Mouse (Mus musculus): ENCODE measurements around the gene Slc16a3. TPM values are rescaled to one million over a fixed set of nuclear protein-coding genes. Genes with fewer than 3 reads are reported as not detected.

Gene Slc16a3
- polyA plus RNA-seq, 1 experiment from 2014 or later: 58.1 TPM

GRCm38 (mm10) chr11:120969742-120970141 lies 21.5 kb downstream of the Slc16a3 start:
- peaks cover 67% of the 10 kb centered on the region for H3K36me3 ChIP-seq (ENCODE audit: control insufficient read depth, insufficient read depth, low read length)
- 92% methylated on average over 5 of the region's 5 CpGs for WGBS
- no peaks in the 10 kb centered on the region for H3K4me1 ChIP-seq (ENCODE audit: control insufficient read depth, insufficient read depth, low read length)
- H3K27ac ChIP-seq (replicated peaks; ENCODE audit: low read depth, low read length): no peak overlapping the region
- DNase-seq (ENCODE audit: low spot score): no peak
- no peaks in the 10 kb centered on the region for H3K9me3 ChIP-seq (ENCODE audit: control insufficient read depth, low read length)
- no peak for ATAC-seq (ENCODE audit: insufficient number of reproducible peaks, low FRiP score, low TSS enrichment, low read depth)
- H3K9ac ChIP-seq (ENCODE audit: low read length): no peak overlapping the region
- H3K27me3 ChIP-seq (ENCODE audit: control insufficient read depth, insufficient read depth, low read length): no peaks in the 10 kb centered on the region
- H3K4me2 ChIP-seq (ENCODE audit: low read depth, severe bottlenecking): no peak overlapping the region
- no peak overlapping the region for H3K4me3 ChIP-seq (ENCODE audit: low read depth, low read length)

- Histone ChIP-seq H3K27ac (replicated peaks; ENCODE audit: low read depth, low read length) (no peak overlapping the region), H3K4me1 (ENCODE audit: control insufficient read depth, insufficient read depth, low read length) (no peaks in the 10 kb centered on the region), H3K4me3 (ENCODE audit: low read depth, low read length) (no peak overlapping the region), H3K4me2 (ENCODE audit: low read depth, severe bottlenecking) (no peak overlapping the region), H3K27me3 (ENCODE audit: control insufficient read depth, insufficient read depth, low read length) (no peaks in the 10 kb centered on the region), H3K9me3 (ENCODE audit: control insufficient read depth, low read length) (no peaks in the 10 kb centered on the region), H3K9ac (ENCODE audit: low read length) (no peak overlapping the region), H3K36me3 (ENCODE audit: control insufficient read depth, insufficient read depth, low read length) (peaks cover 59% of the 10 kb centered on the region)
- 94% methylated on average over 5 of the region's 5 CpGs for WGBS
- DNase-seq (ENCODE audit: low spot score): no peak
- no peak for ATAC-seq (ENCODE audit: insufficient number of reproducible peaks, low FRiP score, low TSS enrichment, low read depth)
These were observed 23.0 kb downstream of the Slc16a3 start for GRCm38 (mm10) chr11:120971237-120971636.

GRCm38 (mm10) chr11:120973318-120973717 lies 25.0 kb downstream of the Slc16a3 start:
- Histone ChIP-seq H3K27ac (replicated peaks; ENCODE audit: low read depth, low read length) (no peak overlapping the region), H3K4me2 (ENCODE audit: low read depth, severe bottlenecking) (no peak overlapping the region), H3K9ac (ENCODE audit: low read length) (no peak overlapping the region), H3K4me1 (ENCODE audit: control insufficient read depth, insufficient read depth, low read length) (no peaks in the 10 kb centered on the region), H3K4me3 (ENCODE audit: low read depth, low read length) (no peak overlapping the region), H3K9me3 (ENCODE audit: control insufficient read depth, low read length) (no peaks in the 10 kb centered on the region), H3K36me3 (ENCODE audit: control insufficient read depth, insufficient read depth, low read length) (peaks cover 45% of the 10 kb centered on the region), H3K27me3 (ENCODE audit: control insufficient read depth, insufficient read depth, low read length) (no peaks in the 10 kb centered on the region)
- WGBS: 87% methylated on average over 6 of the region's 6 CpGs
- DNase-seq (ENCODE audit: low spot score) (no peak), ATAC-seq (ENCODE audit: insufficient number of reproducible peaks, low FRiP score, low TSS enrichment, low read depth) (no peak)

GRCm38 (mm10) chr11:120979711-120980426 lies 31.6 kb downstream of the Slc16a3 start:
- Histone ChIP-seq H3K9me3 (ENCODE audit: control insufficient read depth, low read length) (no peaks in the 10 kb centered on the region), H3K36me3 (ENCODE audit: control insufficient read depth, insufficient read depth, low read length) (peaks cover 25% of the 10 kb centered on the region), H3K9ac (ENCODE audit: low read length) (no peak overlapping the region), H3K27ac (replicated peaks; ENCODE audit: low read depth, low read length) (no peak overlapping the region), H3K4me2 (ENCODE audit: low read depth, severe bottlenecking) (no peak overlapping the region), H3K4me1 (ENCODE audit: control insufficient read depth, insufficient read depth, low read length) (no peaks in the 10 kb centered on the region), H3K27me3 (ENCODE audit: control insufficient read depth, insufficient read depth, low read length) (no peaks in the 10 kb centered on the region), H3K4me3 (ENCODE audit: low read depth, low read length) (no peak overlapping the region)
- 85% methylated on average over 8 of the region's 8 CpGs for WGBS
- DNase-seq (ENCODE audit: low spot score): no peak
- ATAC-seq (ENCODE audit: insufficient number of reproducible peaks, low FRiP score, low TSS enrichment, low read depth): no peak

GRCm38 (mm10) chr11:120980427-120981035 lies 32.3 kb downstream of the Slc16a3 start:
- no peaks in the 10 kb centered on the region for H3K27me3 ChIP-seq (ENCODE audit: control insufficient read depth, insufficient read depth, low read length)
- H3K36me3 ChIP-seq (ENCODE audit: control insufficient read depth, insufficient read depth, low read length): peaks cover 21% of the 10 kb centered on the region
- no peak overlapping the region for H3K27ac ChIP-seq (replicated peaks; ENCODE audit: low read depth, low read length)
- H3K4me1 ChIP-seq (ENCODE audit: control insufficient read depth, insufficient read depth, low read length): no peaks in the 10 kb centered on the region
- DNase-seq (ENCODE audit: low spot score): no peak
- no peak for ATAC-seq (ENCODE audit: insufficient number of reproducible peaks, low FRiP score, low TSS enrichment, low read depth)
- WGBS: 95% methylated on average over 9 of the region's 9 CpGs
- no peak overlapping the region for H3K4me3 ChIP-seq (ENCODE audit: low read depth, low read length)
- no peaks in the 10 kb centered on the region for H3K9me3 ChIP-seq (ENCODE audit: control insufficient read depth, low read length)
- no peak overlapping the region for H3K9ac ChIP-seq (ENCODE audit: low read length)
- H3K4me2 ChIP-seq (ENCODE audit: low read depth, severe bottlenecking): no peak overlapping the region

GRCm38 (mm10) chr11:120981661-120982060 lies 33.4 kb downstream of the Slc16a3 start:
- DNase-seq (ENCODE audit: low spot score) (no peak), ATAC-seq (ENCODE audit: insufficient number of reproducible peaks, low FRiP score, low TSS enrichment, low read depth) (no peak)
- no peaks in the 10 kb centered on the region for H3K4me1 ChIP-seq (ENCODE audit: control insufficient read depth, insufficient read depth, low read length)
- H3K9me3 ChIP-seq (ENCODE audit: control insufficient read depth, low read length): no peaks in the 10 kb centered on the region
- H3K27me3 ChIP-seq (ENCODE audit: control insufficient read depth, insufficient read depth, low read length): no peaks in the 10 kb centered on the region
- 88% methylated on average over 4 of the region's 4 CpGs for WGBS
- H3K27ac ChIP-seq (replicated peaks; ENCODE audit: low read depth, low read length): no peak overlapping the region
- no peak overlapping the region for H3K9ac ChIP-seq (ENCODE audit: low read length)
- H3K36me3 ChIP-seq (ENCODE audit: control insufficient read depth, insufficient read depth, low read length): peaks cover 26% of the 10 kb centered on the region
- no peak overlapping the region for H3K4me3 ChIP-seq (ENCODE audit: low read depth, low read length)
- H3K4me2 ChIP-seq (ENCODE audit: low read depth, severe bottlenecking): no peak overlapping the region

- Histone ChIP-seq H3K27ac (replicated peaks; ENCODE audit: low read depth, low read length) (no peak overlapping the region), H3K9ac (ENCODE audit: low read length) (no peak overlapping the region), H3K4me3 (ENCODE audit: low read depth, low read length) (no peak overlapping the region), H3K27me3 (ENCODE audit: control insufficient read depth, insufficient read depth, low read length) (no peaks in the 10 kb centered on the region), H3K4me2 (ENCODE audit: low read depth, severe bottlenecking) (no peak overlapping the region), H3K9me3 (ENCODE audit: control insufficient read depth, low read length) (no peaks in the 10 kb centered on the region), H3K4me1 (ENCODE audit: control insufficient read depth, insufficient read depth, low read length) (no peaks in the 10 kb centered on the region), H3K36me3 (ENCODE audit: control insufficient read depth, insufficient read depth, low read length) (peaks cover 27% of the 10 kb centered on the region)
- DNase-seq (ENCODE audit: low spot score): no peak
- no peak for ATAC-seq (ENCODE audit: insufficient number of reproducible peaks, low FRiP score, low TSS enrichment, low read depth)
These were observed 34.2 kb downstream of the Slc16a3 start for GRCm38 (mm10) chr11:120982459-120982858.

GRCm38 (mm10) chr11:120984448-120985330 lies 36.4 kb downstream of the Slc16a3 start:
- no peak overlapping the region for H3K4me3 ChIP-seq (ENCODE audit: low read depth, low read length)
- H3K4me2 ChIP-seq (ENCODE audit: low read depth, severe bottlenecking): no peak overlapping the region
- no peak overlapping the region for H3K27ac ChIP-seq (replicated peaks; ENCODE audit: low read depth, low read length)
- ATAC-seq (ENCODE audit: insufficient number of reproducible peaks, low FRiP score, low TSS enrichment, low read depth) (no peak), DNase-seq (ENCODE audit: low spot score) (no peak)
- WGBS: 91% methylated on average over 4 of the region's 4 CpGs
- H3K9ac ChIP-seq (ENCODE audit: low read length): no peak overlapping the region
- H3K9me3 ChIP-seq (ENCODE audit: control insufficient read depth, low read length): no peaks in the 10 kb centered on the region
- H3K36me3 ChIP-seq (ENCODE audit: control insufficient read depth, insufficient read depth, low read length): peaks cover 27% of the 10 kb centered on the region
- H3K27me3 ChIP-seq (ENCODE audit: control insufficient read depth, insufficient read depth, low read length): no peaks in the 10 kb centered on the region
- H3K4me1 ChIP-seq (ENCODE audit: control insufficient read depth, insufficient read depth, low read length): peaks cover 13% of the 10 kb centered on the region
